ENCODE assay signal across 7 mouse cellular contexts in the genomic region with DNA sequence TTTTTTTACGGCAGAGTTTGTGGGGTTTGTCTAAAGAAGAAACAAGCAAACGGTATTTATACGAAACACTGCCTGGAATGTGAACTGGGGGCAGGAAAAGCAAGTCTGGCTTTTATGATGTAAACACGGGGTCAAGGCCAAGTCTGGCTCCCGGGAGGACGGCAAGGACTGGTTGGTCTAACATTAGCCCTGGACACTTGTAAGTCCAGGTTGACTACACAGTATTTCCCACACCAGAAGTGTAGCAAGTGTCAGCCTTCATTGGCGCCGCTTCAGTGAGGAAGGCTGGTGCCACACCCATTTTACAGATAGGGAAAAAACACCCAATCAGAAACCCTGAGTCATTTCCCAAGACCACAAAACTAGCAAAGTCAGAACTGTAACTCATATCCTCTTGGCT. TPM values are rescaled to one million over a fixed set of nuclear protein-coding genes. Genes with fewer than 3 reads are reported as not detected.
DNase-seq lines count a peak whose midpoint lies in the region; ATAC-seq and TF ChIP-seq lines count a peak whose summit lies in the region.

No protein-coding gene starts in this region.

- peak; percentile 43 for ATAC-seq in heart, postnatal 0 days (ENCODE audit: insufficient read depth, low read depth)
- ATAC-seq in liver, embryonic 15.5 days (ENCODE audit: insufficient read depth) = peak; percentile 17; the same call in 1 of the 2 replicates
- no peak for ATAC-seq in hindbrain, embryonic 16.5 days

- peak; percentile 39 for DNase-seq in ovary, adult 18-20 months (ENCODE audit: low spot score)
- DNase-seq in ovary, postnatal 14 days (ENCODE audit: low spot score) = no peak
- DNase-seq in heart, postnatal 0 days (ENCODE audit: low spot score) = no peak
- no peak for DNase-seq in adrenal gland, adult 2 months
- no peak for DNase-seq in left cerebral cortex, postnatal 36 days (ENCODE audit: low spot score in 2 of 2)

- H3K27ac ChIP-seq in heart, postnatal 0 days (ENCODE audit: low read depth) = no peak overlapping the region; the same call in 1 of the 2 replicates
- H3K27ac ChIP-seq in liver, embryonic 15.5 days (replicated peaks) = peak overlapping the region; percentile 25
- H3K27ac ChIP-seq in hindbrain, embryonic 16.5 days (ENCODE audit: low read depth, low read length) = no peak overlapping the region

- TF ChIP-seq CTCF in heart, postnatal 0 days (IDR thresholded peaks at IDR 0.05; ENCODE audit: low read depth) = no peak

- H3K4me2 ChIP-seq in heart, postnatal 0 days (ENCODE audit: low read depth, low read length) = no peak overlapping the region
- peak overlapping the region; percentile 41 for H3K4me2 ChIP-seq in liver, embryonic 15.5 days
- no peak overlapping the region for H3K4me2 ChIP-seq in hindbrain, embryonic 16.5 days (ENCODE audit: low read length)

- H3K4me3 ChIP-seq in heart, postnatal 0 days (ENCODE audit: low read depth, low read length) = no peak overlapping the region
- no peak overlapping the region for H3K4me3 ChIP-seq in liver, embryonic 15.5 days (replicated peaks)
- H3K4me3 ChIP-seq in hindbrain, embryonic 16.5 days (ENCODE audit: low read length) = no peak overlapping the region

- no peaks in the 10 kb centered on the region for H3K9me3 ChIP-seq in heart, postnatal 0 days (replicated peaks; ENCODE audit: control insufficient read depth, low read length)
- H3K9me3 ChIP-seq in liver, embryonic 15.5 days (replicated peaks) = no peaks in the 10 kb centered on the region
- no peaks in the 10 kb centered on the region for H3K9me3 ChIP-seq in hindbrain, embryonic 16.5 days (ENCODE audit: control insufficient read depth, low read length)

- intact Hi-C loops in left cerebral cortex, postnatal 36 days (cut with DNase I) = no loop called here

- no peaks in the 10 kb centered on the region for H3K27me3 ChIP-seq in heart, postnatal 0 days (ENCODE audit: control insufficient read depth, insufficient read depth, low read length)
- peaks cover 19% of the 10 kb centered on the region; the same call in 1 of the 2 replicates for H3K27me3 ChIP-seq in liver, embryonic 15.5 days
- peaks cover under 1% of the 10 kb centered on the region; the same call in 1 of the 2 replicates for H3K27me3 ChIP-seq in hindbrain, embryonic 16.5 days (replicated peaks; ENCODE audit: control insufficient read depth, insufficient read depth, low read length)

- no peak overlapping the region for H3K9ac ChIP-seq in heart, postnatal 0 days (replicated peaks; ENCODE audit: low read depth, low read length)
- no peak overlapping the region for H3K9ac ChIP-seq in liver, embryonic 15.5 days
- no peak overlapping the region for H3K9ac ChIP-seq in hindbrain, embryonic 16.5 days (ENCODE audit: low read depth, low read length)

- TF ChIP-seq EP300 in heart, postnatal 0 days (IDR thresholded peaks at IDR 0.05; ENCODE audit: low read depth) = no peak

- H3K4me1 ChIP-seq in heart, postnatal 0 days (ENCODE audit: control insufficient read depth, insufficient read depth) = peaks cover 24% of the 10 kb centered on the region; the same call in 1 of the 2 replicates
- peaks cover 65% of the 10 kb centered on the region for H3K4me1 ChIP-seq in liver, embryonic 15.5 days (replicated peaks)
- H3K4me1 ChIP-seq in hindbrain, embryonic 16.5 days (ENCODE audit: control insufficient read depth, insufficient read depth, low read depth, low read length) = peaks cover 6% of the 10 kb centered on the region

- 49% methylated on average over 8 of the region's 8 CpGs for WGBS in heart, postnatal 0 days
- WGBS in liver, embryonic 15.5 days (ENCODE audit: insufficient replicate concordance) = 52% methylated on average over 8 of the region's 8 CpGs
- WGBS in hindbrain, embryonic 16.5 days = 69% methylated on average over 8 of the region's 8 CpGs

- H3K36me3 ChIP-seq in heart, postnatal 0 days (replicated peaks; ENCODE audit: control insufficient read depth, insufficient read depth, low read length) = no peaks in the 10 kb centered on the region; the same call in 1 of the 2 replicates
- no peaks in the 10 kb centered on the region for H3K36me3 ChIP-seq in liver, embryonic 15.5 days (replicated peaks)
- H3K36me3 ChIP-seq in hindbrain, embryonic 16.5 days (ENCODE audit: control insufficient read depth, insufficient read depth, low read length) = no peaks in the 10 kb centered on the region

RNA-seq across cellular contexts. Expression of a gene that starts 18.8 kb away (rescaled TPM):
- total RNA-seq in heart, postnatal 0 days (2014; rRNA removed; ENCODE audit: low replicate concordance) = 27.7 and 34.4 TPM in 2 replicates
- 39.5 and 46.8 TPM in 2 replicates for polyA plus RNA-seq in heart, postnatal 0 days (2015; fragmentation: Nextera tagmentation; extraction: Ambion mirVana)
- polyA plus RNA-seq in liver, embryonic 15.5 days (2015; fragmentation: Nextera tagmentation; extraction: Ambion mirVana) = 16.2 and 17.6 TPM in 2 replicates
- 8.2 and 8.6 TPM in 2 replicates for polyA plus RNA-seq in hindbrain, embryonic 16.5 days (2015; fragmentation: Nextera tagmentation; extraction: Ambion mirVana)
- total RNA-seq in adrenal gland, adult 2 months (2021) = 1 to 10 TPM; 3.5 to 5.3 TPM
- 9.9 and 10.0 TPM in 2 replicates for polyA plus RNA-seq in adrenal gland, adult 2 months (2012; rRNA removed)
- total RNA-seq in left cerebral cortex, postnatal 36 days (2021) = 1 to 10 TPM; 4.8 to 5.4 TPM

RNA-seq across cellular contexts. Expression of a gene that starts 50.4 kb away (rescaled TPM):
- total RNA-seq in heart, postnatal 0 days (2014; rRNA removed; ENCODE audit: low replicate concordance) = 3.3 TPM in 1 of 2 replicates, not detected in the other
- polyA plus RNA-seq in heart, postnatal 0 days (2015; fragmentation: Nextera tagmentation; extraction: Ambion mirVana) = 1.5 and 2.7 TPM in 2 replicates
- polyA plus RNA-seq in liver, embryonic 15.5 days (2015; fragmentation: Nextera tagmentation; extraction: Ambion mirVana) = 0.24 TPM in 1 of 2 replicates, not detected in the other
- polyA plus RNA-seq in hindbrain, embryonic 16.5 days (2015; fragmentation: Nextera tagmentation; extraction: Ambion mirVana) = 6.3 and 6.5 TPM in 2 replicates
- under 1 TPM; 0.43 to 0.79 TPM for total RNA-seq in adrenal gland, adult 2 months (2021)
- 0.13 and 0.16 TPM in 2 replicates for polyA plus RNA-seq in adrenal gland, adult 2 months (2012; rRNA removed)
- total RNA-seq in left cerebral cortex, postnatal 36 days (2021) = 10 to 100 TPM in 1 of 2 experiments, 1 to 10 TPM in 1; 5.1 to 10.8 TPM
